Mouse (Mus musculus) urinary bladder, postnatal 14 days (tissue): Measurements from ENCODE around the gene Zfp408.
A peak's percentile ranks its signal among the peaks of the same experiment; 100 is the strongest.

Experiments
- DNase-seq: peaks from one replicate; pipeline ENCODE4 v3.0.0; 2021; ENCODE audit warnings: low spot score

Zfp408 gene

GRCm38 (mm10) chr2:91649553-91650359, at the start of gene Zfp408, which contains the start of gene Arhgap1:
TSS of gene Zfp408 (minus strand) at chr2:91649791.
TSS of gene Arhgap1 (plus strand) at chr2:91649860.
- peak; percentile 98 for DNase-seq

- no peak for DNase-seq
These were observed 49.6 kb upstream of the Zfp408 start for GRCm38 (mm10) chr2:91699225-91699624.

GRCm38 (mm10) chr2:91696225-91696590, 46.6 kb upstream of the Zfp408 start:
- DNase-seq: no peak

- no peak for DNase-seq
These were observed 46.0 kb upstream of the Zfp408 start for GRCm38 (mm10) chr2:91695436-91696224.

- DNase-seq: no peak
These were observed 39.9 kb upstream of the Zfp408 start for GRCm38 (mm10) chr2:91689452-91689851.

DNA sequence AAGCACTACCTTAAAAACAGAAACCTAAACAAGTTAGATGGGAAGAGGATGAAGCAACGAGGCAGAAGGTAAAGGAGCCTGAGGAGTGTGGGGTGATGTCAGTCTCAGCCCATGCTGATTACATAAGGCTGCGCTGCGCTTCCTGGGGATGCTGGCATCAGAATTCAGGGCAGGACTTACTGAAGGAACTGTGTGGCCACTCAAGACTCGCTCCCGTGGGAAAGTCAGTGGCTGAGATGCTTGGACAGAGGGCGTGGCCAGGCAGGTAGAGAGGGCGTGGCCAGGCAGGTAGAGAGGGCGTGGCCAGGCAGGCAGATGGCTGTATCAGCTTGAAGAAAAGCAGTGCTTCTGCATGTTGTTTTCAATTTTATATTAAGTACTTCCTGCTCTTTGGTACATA, 34.3 kb upstream of the Zfp408 start:
- DNase-seq: no peak

GRCm38 (mm10) chr2:91682850-91683249, 33.3 kb upstream of the Zfp408 start:
- peak; percentile 59 for DNase-seq

GRCm38 (mm10) chr2:91676961-91677360, 27.4 kb upstream of the Zfp408 start:
- no peak for DNase-seq

DNA sequence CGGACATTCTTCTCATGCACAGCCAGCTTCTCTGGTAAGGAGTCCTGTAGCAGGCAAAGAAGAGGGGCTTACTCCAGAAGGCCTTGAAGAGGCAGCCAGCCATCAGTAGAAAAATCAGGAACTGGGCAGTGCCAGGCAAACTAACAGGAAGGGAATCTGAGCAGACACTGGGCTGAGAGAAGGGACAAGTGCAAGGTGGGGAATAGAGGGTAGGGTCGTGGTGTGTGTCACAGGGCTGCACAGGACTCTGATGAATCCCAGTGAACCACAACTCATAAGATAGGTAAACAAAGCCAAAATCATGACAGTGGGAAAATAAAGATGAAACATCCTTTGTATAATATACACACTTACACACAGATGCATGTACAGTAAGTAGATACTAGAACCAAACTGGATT, 26.8 kb upstream of the Zfp408 start:
- DNase-seq: no peak

GRCm38 (mm10) chr2:91674895-91675294, 25.3 kb upstream of the Zfp408 start:
- DNase-seq: no peak

- DNase-seq: no peak
These were observed 24.0 kb upstream of the Zfp408 start for GRCm38 (mm10) chr2:91673587-91673986.

DNA sequence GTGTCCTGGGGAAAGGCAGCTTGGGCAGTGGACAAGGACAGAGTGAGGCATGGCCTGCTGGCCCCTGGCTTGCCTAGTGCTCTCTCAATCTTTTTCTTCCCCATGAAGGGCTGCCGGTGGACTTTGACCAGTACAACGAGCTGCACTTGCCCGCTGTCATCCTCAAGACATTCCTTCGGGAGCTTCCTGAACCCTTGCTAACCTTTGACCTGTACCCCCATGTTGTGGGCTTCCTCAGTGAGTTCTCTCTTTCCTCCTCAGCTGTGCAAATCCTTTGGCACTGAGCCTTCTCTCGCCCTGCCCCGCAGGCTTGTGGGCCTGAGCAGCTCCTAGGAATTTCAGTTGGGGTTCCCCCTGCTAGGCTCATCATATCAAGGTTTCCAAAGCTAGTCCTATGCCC, 20.4 kb upstream of the Zfp408 start:
- DNase-seq: no peak

DNA sequence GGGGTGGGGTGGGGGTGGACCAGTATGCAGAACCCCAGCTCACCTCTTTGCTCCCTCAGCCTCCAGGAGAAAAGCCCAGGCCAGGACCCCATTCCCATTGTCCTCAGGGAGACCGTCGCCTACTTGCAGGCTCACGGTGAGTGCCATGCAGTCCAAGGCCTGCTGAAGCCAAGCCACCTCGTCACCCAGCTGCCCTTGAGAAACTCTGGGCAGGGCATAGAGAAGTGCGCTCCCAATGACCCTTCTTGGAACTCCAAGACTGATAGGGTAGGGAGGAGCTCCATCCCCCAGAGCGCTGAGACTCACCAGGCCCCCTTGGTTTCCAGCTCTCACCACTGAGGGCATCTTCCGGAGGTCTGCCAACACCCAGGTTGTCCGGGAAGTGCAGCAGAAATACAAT, 19.7 kb upstream of the Zfp408 start:
- DNase-seq: no peak

DNA sequence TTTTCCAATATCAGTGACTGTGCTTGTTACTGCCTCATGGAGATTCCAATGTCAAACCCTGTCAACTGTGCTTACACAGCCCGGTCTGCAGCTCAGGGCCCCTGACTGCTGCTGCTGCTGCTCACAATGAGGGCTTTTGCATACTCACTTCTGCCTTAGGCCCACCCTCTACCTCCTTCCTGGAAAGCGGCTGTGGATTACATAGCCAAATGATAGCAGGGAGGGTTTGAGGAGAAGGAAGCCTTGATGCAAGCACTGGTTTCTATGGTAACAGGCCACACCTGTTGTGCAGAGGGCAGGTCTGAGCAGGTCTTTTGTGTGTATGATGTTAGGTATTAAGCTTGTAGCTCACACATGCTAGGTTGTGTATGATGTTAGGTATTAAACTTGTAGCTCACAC, 18.2 kb upstream of the Zfp408 start:
- DNase-seq: no peak

GRCm38 (mm10) chr2:91666386-91666910, 16.9 kb upstream of the Zfp408 start:
- DNase-seq: no peak

- DNase-seq: no peak
These were observed 15.2 kb upstream of the Zfp408 start for GRCm38 (mm10) chr2:91664780-91665179.

GRCm38 (mm10) chr2:91660981-91661380, 11.4 kb upstream of the Zfp408 start:
- DNase-seq: no peak

- DNase-seq: no peak
These were observed 10.1 kb upstream of the Zfp408 start for GRCm38 (mm10) chr2:91659657-91660056.

GRCm38 (mm10) chr2:91656774-91657173, 7.2 kb upstream of the Zfp408 start:
- no peak for DNase-seq

DNA sequence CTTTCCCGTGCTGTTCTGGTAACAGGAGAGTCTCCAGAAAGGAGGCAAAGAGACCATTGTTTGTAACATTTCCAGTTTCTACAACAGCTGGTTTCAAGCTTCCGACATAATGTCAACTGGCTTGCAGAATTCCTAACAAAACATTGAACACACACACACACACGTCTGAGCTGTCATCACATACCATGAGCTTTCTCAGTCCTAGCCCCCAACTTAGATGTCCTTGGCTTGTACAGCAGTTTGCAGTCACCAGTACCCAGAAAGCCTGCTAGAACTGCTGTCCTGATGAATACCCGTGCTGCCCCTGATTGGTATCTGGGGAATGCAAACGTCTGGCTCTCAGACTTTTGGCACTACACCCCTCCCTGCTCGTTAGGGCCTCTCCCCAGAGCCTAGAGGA, 6.2 kb upstream of the Zfp408 start:
- DNase-seq: no peak

GRCm38 (mm10) chr2:91655388-91655787, 5.8 kb upstream of the Zfp408 start:
- DNase-seq: no peak

DNA sequence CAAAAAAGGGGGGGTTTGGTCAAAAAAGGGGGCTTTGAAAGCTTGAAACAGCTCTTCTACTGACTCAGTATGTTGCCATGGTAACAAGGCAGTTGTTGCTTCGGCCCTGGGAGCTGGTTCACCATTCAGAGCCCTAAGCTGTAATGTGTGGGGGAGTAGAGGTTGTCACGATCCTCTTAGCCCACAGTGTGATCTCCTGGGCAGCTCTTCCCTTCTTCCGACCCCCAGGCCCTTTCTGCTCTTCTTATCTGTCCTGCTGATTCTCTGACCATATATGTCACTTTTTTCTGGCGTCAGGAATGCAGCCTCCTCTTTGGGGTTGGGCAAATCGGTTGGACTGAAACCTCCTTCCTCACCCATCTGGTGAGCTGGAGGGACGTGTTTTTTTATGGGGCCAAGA, 3.3 kb upstream of the Zfp408 start:
- DNase-seq: no peak
